Mouse (Mus musculus) left cerebral cortex, adult 18-20 months (tissue): ENCODE data around the gene Ccdc24. TPM values are rescaled to one million over a fixed set of nuclear protein-coding genes. Genes with fewer than 3 reads are reported as not detected.

Experiments
- DNase-seq, 2 experiments: peaks; one replicate each; pipeline ENCODE4 v3.0.0; 2021 to 2022; ENCODE audit warnings: low spot score in 2 of 2, mixed read lengths in 1 of 2
- total RNA-seq, 2 experiments: library from RNA; stranded (reverse); gene quantifications; 2 replicates each; pipeline ENCODE4 v1.2.3; 2021

Gene Ccdc24
- total RNA-seq, 2 experiments from 2014 or later = 0.37 to 0.84 TPM

DNA sequence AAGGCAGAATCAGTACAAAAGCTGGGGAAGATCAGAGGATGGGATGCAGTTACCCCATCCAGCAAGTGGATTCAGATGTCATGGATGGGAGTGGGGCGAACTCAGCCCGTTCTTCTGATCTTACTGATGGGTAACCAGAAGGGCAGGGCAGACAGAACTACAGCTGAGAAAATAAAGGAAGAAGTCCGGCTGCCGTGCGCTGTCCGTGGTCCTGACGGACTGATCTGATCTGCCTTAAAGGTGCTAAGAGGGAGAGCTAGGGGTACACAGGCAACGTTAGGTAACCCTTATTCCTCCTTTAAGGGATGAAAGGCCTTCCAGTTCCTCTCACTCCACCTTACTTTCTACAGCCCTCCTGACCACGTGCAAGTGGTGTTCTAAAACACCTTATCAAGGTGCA lies 21.0 kb upstream of the Ccdc24 start:
- DNase-seq = no peak

DNA sequence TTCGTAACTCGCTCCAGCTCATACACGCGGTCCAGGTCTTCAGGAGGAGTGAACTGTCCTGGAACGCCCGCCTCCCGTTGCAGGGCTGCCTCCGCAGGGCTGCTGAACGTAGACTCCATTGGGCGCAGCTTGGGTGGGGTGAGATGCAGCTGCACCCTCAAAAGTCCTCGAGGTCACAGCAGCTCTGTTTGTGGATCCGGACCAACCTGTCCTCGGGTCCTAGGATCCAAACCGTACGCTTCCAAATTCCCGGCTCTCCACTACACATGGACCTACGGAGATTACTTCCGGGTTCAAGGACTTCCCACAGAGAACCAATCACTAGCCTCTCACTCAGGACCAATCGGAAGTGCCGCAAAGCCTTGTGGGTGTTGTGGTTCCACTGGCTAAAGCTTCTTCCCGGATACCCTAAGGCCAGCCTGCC lies 19.4 kb upstream of the Ccdc24 start, which contains the start of gene Dph2:
Dph2 (minus strand) TSS at position 295 of the 424 bp plus-strand sequence.
- DNase-seq = peak; percentile 78 to 84

DNA sequence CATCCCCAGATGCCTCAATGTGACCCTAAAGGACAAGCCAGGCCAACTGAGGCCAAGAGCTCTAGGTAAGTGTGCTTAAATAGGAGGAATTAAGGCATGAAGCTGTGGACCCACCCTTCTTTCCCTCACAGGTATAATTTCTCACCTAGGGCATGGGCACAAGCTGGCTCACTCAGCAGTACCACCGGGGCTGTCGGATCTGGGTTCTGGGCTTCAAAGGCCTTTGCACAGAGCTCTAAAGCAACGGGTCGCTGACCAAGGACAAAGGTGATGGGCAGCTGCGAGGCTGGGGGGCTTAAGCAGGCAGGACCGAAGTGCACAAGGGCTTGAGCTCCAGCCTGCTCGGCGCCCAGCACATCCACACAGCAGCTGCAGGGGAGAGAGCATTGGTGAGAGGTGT lies 18.4 kb upstream of the Ccdc24 start:
- no peak for DNase-seq

DNA sequence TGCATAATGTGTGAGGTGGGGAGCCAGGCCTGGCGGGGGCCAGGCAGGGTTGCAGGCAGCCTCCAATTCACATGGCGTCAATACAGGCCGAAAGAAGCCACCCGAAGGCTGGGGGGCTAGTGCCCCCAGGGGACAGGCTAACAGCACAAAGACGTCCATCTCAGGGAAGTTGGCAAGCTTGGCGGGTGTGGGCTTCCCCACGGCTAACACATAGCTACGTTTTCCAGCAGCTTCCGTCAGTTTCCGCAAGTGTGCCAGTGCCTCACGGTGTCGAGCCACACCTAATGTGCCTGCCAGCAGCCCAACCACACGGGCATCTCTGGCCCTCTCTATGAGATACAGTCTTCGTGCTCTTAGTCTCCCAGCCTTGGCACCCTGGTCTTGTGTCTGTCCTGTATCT lies 17.7 kb upstream of the Ccdc24 start:
- no peak for DNase-seq

DNA sequence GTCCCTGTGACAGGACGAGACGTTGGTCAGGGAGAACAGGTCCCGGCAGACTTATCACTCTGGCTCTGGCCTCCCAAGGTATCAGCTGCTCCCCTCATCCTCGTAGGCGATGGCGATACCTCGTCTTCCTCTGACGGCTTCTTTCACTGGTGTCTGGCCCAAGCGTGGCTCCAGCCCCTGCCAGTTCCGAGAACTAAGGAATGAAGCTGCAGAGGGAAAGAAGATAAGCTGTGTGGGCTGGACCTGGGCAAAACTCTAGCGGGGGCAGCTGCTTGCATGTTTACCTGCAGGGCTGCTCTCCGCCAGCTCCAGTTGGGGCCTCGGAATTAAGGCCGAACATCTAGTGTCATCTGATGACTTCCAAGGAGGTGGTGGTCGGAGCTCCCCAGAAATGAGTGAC lies 17.1 kb upstream of the Ccdc24 start:
- DNase-seq = no peak

GRCm38 (mm10) chr4:117887920-117888319 lies 15.6 kb upstream of the Ccdc24 start:
- no peak for DNase-seq

DNA sequence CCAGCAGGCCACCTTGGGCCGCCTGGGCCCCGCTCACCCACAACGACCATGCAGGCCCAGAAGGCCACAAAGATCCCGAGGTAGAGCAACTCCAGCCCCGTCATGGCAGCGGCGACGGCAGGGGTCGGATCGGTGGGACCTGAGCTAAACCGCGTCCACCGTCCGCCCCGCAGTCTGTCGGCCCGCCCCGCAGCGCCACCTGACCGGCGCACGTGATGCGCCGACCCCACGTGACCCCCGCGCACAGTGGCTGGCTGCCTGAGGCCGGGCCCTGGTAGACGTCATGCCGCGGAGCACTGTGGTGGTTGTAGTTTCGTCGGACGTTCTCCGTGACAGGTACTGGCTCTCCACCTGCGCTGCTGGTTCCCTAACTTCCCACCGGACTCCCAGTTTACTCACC lies 14.8 kb upstream of the Ccdc24 start, which contains the start of gene Atp6v0b:
Atp6v0b (minus strand) TSS at position 201 of the 400 bp plus-strand sequence.
- DNase-seq = peak; percentile 95 to 98

- DNase-seq = no peak
Measured at GRCm38 (mm10) chr4:117886644-117887043, 14.3 kb upstream of the Ccdc24 start.

GRCm38 (mm10) chr4:117885994-117886393 lies 13.6 kb upstream of the Ccdc24 start:
- DNase-seq = peak in 1 of 2 experiments; percentile 38

GRCm38 (mm10) chr4:117885093-117885492 lies 12.7 kb upstream of the Ccdc24 start:
- DNase-seq = no peak

DNA sequence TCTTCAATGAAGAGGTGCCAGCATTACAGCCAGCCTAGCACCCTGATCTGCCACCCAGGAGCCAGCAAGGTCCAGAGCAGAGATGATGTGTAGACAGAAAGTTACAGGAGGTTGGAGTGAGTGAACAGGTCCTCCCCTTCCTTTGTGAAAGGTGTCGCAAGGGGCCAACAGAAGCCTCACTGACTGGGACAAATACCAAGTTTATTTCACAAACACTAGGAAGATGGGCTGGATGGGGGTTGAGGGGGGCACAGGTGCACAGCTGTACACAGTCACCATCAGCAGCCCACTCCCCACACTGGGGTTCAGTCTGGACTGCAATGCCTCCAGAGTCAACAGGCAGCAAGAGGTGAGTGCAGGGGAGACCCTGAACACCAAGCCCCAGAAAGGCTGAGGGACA lies 11.8 kb upstream of the Ccdc24 start:
- no peak for DNase-seq

GRCm38 (mm10) chr4:117882701-117883691 lies 10.6 kb upstream of the Ccdc24 start, which contains the start of gene B4galt2:
Gene B4galt2 (minus strand): TSS chr4:117883487.
- peak; percentile 60 to 74 for DNase-seq

DNA sequence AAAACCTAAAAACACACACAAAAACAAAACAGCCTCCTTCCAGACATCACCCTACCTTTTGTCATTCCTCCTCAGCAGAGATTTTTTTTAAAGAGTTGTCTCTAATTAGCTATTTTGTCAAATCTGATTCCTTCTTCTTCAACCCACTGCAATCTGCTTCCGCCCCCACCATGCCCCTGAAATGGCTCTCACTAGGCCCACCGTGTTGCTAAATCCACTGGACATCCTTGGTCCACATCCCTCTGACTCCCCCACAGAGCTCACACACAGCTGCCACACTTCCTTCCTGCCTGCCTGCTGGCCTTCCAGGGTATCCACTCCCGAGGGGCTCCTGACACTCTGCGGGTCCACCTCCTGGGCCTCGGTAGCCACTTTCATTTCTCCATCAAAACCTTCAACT lies 6.3 kb upstream of the Ccdc24 start:
- DNase-seq = peak in 1 of 2 experiments; percentile 55

- no peak for DNase-seq
Measured at GRCm38 (mm10) chr4:117878301-117878700, 5.9 kb upstream of the Ccdc24 start.

DNA sequence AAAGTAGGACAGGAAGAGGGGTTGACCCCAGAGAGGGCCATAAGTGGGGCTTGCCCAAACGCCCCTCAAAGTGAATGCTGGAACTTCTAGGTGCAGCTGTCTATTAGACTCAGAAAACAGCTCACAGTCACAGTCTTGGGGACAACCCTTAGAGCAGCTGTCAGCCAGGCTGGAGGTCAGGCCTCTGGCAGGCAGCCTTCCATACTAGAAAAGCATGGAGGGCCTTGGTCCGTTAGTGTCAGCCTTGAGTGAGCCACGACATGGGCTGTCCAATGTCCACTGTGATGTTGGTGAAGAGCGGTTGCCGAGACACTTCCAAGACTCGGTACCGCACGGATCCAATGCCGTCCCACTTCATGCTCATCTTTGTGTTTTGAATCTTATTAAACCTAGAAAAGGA lies 1.3 kb upstream of the Ccdc24 start:
- no peak for DNase-seq

DNA sequence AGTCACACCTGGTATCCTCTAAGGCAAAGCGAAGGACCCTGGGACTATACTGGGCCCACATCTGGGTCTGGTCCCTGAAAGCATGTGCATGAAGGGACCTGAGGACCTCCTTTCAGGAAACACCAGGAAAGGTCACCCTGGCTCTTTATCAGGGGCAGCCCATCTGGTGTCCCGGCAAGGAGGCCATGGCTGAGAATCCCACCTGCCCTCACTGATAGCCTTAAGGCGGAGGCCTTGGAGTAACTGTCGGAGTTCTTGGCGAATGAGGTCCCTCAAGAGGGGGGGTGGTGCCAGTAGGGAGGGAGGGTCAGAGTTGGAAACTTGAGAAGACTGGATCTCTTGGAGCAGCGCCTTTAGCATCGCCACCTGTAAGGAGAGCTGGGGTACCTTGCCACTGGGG lies 570 bp downstream of the Ccdc24 start:
- no peak for DNase-seq

- no peak for DNase-seq
Measured at GRCm38 (mm10) chr4:117870437-117870836, 1.9 kb downstream of the Ccdc24 start.

DNA sequence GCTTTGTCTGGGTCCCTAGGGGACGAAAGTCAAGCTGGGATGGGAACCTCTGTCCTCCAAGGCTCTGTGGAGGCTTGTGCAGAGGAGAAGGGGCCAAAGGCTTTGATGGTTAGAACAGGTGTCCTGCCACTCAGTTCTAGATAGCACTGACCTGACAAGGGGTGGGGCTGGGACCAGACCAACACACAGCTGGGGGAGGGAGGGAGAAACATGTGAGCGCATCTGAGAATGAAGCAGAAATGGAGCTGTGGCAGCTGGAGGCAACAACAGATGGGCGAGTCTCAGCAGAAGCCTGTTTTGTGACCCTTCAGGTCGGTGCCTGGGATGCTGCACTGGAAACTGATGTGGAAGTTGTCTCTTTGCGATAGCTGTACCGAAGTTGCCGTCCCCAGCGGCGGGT lies 3.0 kb downstream of the Ccdc24 start:
- no peak for DNase-seq

GRCm38 (mm10) chr4:117867823-117868222 lies 4.5 kb downstream of the Ccdc24 start:
- DNase-seq = peak; percentile 44 to 61

GRCm38 (mm10) chr4:117867000-117867399 lies 5.4 kb downstream of the Ccdc24 start:
- no peak for DNase-seq

- DNase-seq = no peak
Measured at GRCm38 (mm10) chr4:117866083-117866482, 6.3 kb downstream of the Ccdc24 start.

GRCm38 (mm10) chr4:117862823-117863222 lies 9.5 kb downstream of the Ccdc24 start:
- peak; percentile 52 to 64 for DNase-seq
